Mouse (Mus musculus): ENCODE measurements around the gene Bco2.

DNA sequence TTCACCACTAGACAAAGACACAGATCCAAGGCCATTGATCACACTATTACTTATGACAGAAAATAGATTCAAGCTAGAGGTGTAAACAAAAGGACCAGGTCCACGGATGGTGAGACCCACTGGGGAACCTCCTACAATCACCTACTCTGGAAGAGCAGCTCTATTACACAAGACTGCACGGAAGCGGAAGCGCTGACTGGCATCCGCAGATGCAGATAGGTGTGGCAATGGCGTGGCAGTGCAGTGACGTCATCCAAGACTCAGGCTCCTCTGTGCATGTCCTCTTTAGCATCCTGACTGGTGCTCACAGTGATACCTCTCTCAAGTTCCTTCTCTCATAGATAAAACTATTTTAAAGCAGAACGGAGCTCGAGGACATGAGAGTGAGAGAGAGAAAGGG, 38.0 kb upstream of the Bco2 start:
- TF ChIP-seq CTCF (conservative IDR thresholded peaks at IDR 0.05; ENCODE audit: low read length) (no peak), POU5F1 (IDR thresholded peaks at IDR 0.05; ENCODE audit: borderline replicate concordance, low read length) (no peak)

Data from E14TG2a.4 (cell line).